Mouse (Mus musculus): ENCODE measurements around the gene Mllt3.

The Mllt3 gene

GRCm38 (mm10) chr4:88033216-88033653 is at the start of gene Mllt3:
TSS of gene Mllt3 (minus strand) at chr4:88033364.
- peak; percentile 94 for DNase-seq

- DNase-seq, result no peak
Observed at GRCm38 (mm10) chr4:88082381-88082780, 49.2 kb upstream of the Mllt3 start.

GRCm38 (mm10) chr4:88081885-88082284 is 48.7 kb upstream of the Mllt3 start:
- DNase-seq, result no peak

GRCm38 (mm10) chr4:88081417-88081816 is 48.3 kb upstream of the Mllt3 start:
- no peak for DNase-seq

DNA sequence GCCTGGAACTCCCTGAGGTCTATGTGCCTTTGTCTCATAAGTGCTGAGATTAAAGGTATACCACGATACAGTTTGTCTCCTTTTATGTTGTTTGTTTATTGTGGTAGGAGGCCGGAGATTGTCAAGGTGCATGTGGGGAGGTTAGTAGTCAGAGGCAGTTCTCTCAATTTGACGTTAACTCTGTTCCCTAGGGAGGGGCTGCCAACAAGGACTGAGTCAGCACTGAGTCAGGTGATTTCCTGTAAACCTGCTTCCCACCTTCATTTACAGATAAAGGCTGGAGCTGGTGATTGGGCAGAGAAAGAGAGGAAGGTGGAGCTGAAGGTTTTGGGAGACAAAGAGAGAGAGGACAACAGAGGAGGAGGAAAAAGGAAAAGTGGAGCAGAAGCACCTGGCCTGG is 45.8 kb upstream of the Mllt3 start:
- no peak for DNase-seq

DNA sequence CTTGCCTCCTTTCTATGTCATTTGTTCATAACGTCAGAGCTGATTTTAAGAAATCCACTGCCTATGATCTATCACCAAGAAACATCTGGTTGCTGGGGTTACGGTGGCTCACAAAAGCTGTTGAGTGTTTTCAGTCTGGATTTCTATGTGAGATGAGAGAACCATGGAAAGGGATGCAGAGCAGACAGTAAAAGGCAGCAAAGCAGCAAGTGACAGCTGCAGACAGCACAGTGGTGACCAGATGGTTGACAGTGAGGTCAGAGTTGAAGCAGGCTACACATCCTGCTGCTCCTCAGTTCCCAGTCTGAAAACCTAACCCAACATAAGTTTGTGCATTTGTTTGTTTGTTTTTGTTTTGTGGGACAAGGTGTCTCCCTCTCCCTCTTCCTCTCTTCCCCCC is 42.2 kb upstream of the Mllt3 start:
- DNase-seq, result no peak

- DNase-seq, result no peak
Observed at GRCm38 (mm10) chr4:88046280-88046679, 13.1 kb upstream of the Mllt3 start.

DNA sequence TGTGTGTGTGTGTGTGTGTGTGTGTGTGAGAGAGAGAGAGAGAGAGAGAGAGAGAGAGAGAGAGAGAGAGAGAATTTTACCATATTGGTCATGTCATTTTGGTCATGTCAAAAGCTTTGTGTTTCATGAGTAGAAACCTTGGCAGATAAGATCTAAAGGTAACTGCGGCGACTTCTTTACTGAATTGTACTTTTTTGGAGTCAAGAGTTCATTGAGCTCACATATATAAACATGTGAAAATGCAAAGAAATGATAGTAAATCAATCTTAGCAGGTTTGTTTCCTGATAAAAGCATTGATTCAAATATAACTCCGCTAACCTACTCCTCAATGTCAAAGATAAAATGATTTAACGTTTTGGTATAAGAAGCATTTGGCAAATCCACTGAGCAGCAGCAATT is 12.0 kb upstream of the Mllt3 start:
- DNase-seq, result no peak

GRCm38 (mm10) chr4:88035361-88035760 is 2.2 kb upstream of the Mllt3 start:
- DNase-seq, result peak; percentile 62

DNA sequence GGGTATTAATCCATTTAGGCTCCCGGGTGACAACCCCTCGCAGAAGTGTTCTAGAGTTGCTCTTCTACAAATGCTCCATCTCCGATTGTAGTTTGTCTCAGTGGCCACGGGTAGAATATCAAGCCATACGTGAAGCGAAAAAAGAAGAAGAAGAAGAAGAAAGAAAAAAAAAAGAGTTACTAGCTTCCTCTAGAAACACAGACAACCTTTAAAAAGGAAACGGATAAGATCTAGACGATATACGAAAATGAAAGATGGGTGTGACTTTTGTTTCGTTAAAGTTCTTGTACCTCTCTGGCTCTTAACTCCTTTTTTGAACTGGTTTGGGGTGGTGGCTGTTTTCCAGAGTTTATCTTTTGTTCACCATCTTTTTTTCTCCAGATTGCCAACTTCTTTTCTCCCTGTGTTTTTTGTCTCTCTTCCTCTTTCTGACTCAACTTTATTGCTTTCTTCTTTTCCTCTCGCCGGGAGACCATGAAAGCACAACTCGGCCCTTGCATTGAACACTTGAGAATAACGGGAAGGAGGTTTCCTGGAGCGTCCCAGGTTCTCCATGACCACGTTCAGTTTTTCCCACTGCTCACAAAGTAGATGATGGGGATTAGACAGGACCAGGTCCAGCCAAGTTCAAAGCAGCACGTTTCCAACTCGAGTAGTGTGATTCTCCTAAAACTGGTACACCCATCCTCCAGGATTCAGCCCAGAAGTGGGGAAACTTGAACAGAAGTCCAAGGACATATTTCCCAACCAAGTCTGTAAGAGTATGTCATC is 1.4 kb upstream of the Mllt3 start:
- DNase-seq, result no peak

- DNase-seq, result peak; percentile 27
Observed at GRCm38 (mm10) chr4:88033729-88034386, 694 bp upstream of the Mllt3 start.

- DNase-seq, result peak; percentile 55
Observed at GRCm38 (mm10) chr4:88032151-88033098, 739 bp downstream of the Mllt3 start.

- peak; percentile 56 for DNase-seq
Observed at GRCm38 (mm10) chr4:88031211-88032150, 1.7 kb downstream of the Mllt3 start.

- no peak for DNase-seq
Observed at GRCm38 (mm10) chr4:88023567-88023966, 9.6 kb downstream of the Mllt3 start.

- DNase-seq, result no peak
Observed at GRCm38 (mm10) chr4:88022623-88023022, 10.5 kb downstream of the Mllt3 start.

GRCm38 (mm10) chr4:88020421-88020820 is 12.7 kb downstream of the Mllt3 start:
- no peak for DNase-seq

DNA sequence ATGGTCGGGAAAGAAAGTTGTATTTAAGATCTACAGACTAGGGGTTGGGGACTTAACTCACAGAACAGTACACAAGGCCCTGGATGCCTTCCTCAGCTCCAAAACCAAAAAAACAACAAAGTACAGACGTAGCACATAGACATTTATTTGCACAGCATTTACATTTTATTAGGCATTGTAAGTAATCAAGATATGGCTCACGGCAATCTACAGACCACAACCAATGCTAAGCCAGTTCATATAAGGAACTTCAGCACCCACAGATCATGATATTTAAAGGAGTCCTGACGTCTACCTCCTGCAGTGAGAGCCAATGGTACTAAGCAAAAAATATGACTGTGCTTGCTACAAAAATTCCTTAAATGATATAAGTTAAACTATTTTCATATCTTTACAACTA is 13.5 kb downstream of the Mllt3 start:
- no peak for DNase-seq

GRCm38 (mm10) chr4:88017452-88018350 is 15.5 kb downstream of the Mllt3 start:
- DNase-seq, result no peak

DNA sequence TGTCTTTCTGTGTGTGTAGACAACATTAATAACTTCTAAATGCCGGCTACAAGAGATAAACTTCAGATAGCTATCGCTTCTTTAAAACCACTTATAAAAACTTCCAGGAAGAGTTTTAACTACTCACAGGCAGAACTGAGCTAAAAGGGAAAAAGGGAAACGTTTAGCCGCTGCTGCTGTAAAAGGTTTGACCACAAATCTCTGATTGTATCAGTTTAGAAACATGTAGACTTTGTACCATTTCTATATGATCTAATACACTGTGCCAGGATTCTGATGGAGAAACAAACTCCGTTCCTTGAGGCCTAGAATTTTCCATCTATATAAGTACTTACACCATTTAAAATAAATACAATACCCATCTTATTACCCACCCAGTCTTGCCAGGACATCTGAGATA is 17.4 kb downstream of the Mllt3 start:
- DNase-seq, result no peak

DNA sequence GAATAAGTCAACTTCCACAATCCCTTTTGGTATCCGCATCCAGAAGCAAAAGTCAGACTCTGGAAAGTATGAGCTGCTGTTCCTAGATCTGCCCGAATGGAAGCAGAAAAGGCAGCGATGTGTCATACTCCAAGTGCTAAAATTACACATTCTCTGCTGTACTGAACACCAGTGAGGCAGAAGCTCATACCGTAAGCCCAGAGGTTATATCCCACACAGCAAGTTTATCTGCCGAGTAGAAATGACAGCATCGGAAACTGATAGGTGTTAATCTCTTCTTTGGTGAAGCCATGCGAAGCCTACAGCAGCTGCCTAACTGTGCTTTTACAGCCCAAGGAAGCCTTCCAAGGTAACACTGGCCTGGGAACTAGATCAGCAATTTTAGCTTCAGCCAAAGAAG is 17.9 kb downstream of the Mllt3 start:
- DNase-seq, result no peak

- DNase-seq, result no peak
Observed at GRCm38 (mm10) chr4:88012774-88013173, 20.4 kb downstream of the Mllt3 start.
